Mouse (Mus musculus) G1E (cell line): ENCODE data around the gene 4921539E11Rik.

ENCODE experiments used
- CTCF ChIP-seq: IDR thresholded peaks from 2 replicates; pipeline ENCODE4 v1.5.1; 2012; ENCODE audit warnings: low read depth, low read length, inconsistent platforms, mixed read lengths
- GATA1 ChIP-seq: IDR thresholded peaks from 2 replicates; pipeline ENCODE4 v1.6.1; 2012; ENCODE audit warnings: borderline replicate concordance, low read length, inconsistent platforms, mixed read lengths
- GATA2 ChIP-seq: IDR thresholded peaks from 2 replicates; pipeline ENCODE4 v1.6.1; 2012; ENCODE audit warnings: low read depth, low read length, inconsistent platforms, borderline replicate concordance
- TAL1 ChIP-seq: conservative IDR thresholded peaks from 2 replicates; pipeline ENCODE4 v1.6.1; 2012; ENCODE audit warnings: low read depth, low read length, inconsistent platforms, mixed read lengths

DNA sequence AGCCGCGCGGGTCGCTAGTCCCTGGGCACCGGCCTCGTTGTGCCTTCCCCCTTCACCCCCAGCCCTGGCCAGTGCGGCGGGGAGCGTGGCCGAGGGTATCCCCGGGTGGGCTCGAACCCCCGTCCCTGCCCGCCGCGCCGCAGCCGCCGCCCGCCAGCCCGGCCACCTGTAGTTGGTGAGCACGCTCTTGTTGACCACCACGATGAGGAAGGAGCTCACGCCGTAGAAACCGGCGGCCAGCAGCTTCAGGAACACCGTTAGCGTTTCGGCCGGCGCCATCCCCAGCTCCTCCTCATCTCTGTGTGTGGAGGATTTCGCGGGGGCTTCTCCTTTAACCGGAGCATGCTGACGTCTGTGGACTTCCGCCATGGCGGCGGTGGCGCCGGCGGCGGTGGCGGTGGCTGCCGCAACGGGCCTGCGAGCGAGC lies 76.2 kb downstream of the 4921539E11Rik start:
- TF ChIP-seq TAL1 (no peak), CTCF (no peak), GATA1 (no peak), GATA2 (no peak)
